Mouse (Mus musculus) induced T-regulatory cell, adult 2 months (primary cell): ENCODE results near the gene Atp1b2.
A peak's percentile ranks its signal among the peaks of the same experiment; 100 is the strongest.

Experiments
- DNase-seq: peaks from one replicate; pipeline ENCODE4 v3.0.0-alpha.2; 2012; ENCODE audit warnings: low read depth

Gene Atp1b2

DNA sequence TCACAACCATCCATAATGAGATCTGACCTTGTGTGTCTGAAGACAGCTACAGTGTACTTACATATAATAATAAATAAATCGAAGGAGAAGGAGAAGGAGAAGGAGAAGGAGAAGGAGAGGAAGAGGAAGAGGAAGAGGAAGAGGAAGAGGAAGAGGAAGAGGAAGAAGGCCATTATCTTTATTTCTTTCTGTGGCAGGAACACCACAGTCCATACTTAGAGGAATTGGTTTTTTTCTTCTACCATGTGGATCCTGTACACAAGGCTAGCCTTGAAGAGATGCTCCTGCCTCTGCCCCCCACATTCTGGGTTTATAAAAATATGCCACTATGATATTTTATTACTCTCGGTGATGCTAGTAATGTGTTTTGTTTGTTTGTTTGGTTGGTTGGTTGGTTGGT, 1.1 kb upstream of the Atp1b2 start:
- DNase-seq: no peak

DNA sequence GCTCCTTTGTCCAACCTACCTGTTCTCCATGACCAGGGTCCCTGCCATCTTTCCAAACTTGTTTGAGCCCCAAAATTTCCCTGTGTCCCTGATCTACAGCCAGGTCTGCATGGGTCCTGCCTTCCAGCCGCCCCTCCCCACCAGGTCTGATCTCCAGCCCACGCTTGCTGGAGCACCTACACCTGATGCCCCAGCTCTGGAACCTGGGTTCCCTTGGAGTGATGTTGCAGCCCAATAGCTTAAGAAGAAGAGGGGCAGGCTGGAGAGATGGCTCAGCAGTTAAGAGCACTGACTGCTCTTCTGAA, 701 bp upstream of the Atp1b2 start:
- DNase-seq: no peak

DNA sequence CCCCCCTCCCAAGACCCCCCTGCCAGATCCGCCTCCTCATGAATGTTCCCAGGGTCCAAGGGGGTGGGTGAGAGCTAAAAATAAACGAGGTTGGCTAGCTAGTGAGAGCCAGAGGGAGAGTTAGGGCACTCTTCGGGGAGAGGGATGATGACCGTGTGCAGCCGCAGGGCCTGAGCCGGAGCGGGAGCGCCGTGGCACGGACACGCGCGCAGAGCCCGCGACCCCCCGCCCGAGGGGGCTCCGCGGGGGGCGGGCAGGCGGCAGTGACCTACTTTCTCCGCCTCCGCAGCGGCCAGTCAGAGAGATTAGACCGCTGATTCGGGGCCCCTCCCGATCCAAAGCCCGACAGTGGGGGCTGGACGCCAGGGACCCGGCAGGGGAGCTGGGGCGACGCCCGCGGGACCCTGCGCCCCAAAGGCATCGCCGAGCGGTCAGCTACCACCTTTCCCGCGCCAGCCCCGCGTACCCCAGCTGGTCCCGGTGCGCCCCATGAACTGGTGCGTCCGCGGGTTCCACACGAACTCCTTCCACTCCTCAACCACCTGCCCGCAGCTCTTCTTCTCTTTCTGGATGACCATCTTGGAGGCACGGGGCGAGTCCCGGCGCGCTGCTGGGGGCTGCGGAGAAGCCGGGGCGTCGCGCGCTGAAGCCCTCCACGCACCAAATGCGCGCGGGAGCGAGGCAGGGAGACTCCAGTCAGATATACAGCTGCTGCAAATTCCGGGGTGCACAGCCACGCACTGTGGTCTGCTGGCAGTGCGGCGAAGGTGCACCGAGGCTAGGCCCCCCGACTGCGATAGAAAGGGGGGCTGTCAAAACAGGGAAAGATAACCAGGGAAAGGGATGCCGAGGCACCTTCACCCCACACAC, 712 bp downstream of the Atp1b2 start:
- peak; percentile 50 for DNase-seq

DNA sequence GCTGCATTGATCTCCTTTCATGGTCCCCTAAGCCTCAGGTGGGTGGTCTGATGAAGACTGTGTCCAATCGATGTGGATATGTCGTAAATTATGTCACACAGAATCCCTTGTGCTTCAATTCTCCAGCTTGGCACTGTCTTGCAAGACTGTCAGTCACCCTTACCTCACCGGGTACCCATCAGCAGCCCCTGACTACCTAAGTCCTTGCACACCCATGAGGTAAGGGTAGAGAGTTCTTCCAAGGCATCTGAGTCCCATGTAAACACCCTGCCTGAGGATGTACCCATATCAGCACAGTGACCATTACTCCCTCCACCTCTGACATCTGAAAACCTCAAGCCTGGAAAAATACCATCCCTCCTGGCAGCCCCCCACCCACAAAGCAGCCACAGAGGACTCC, 1.4 kb downstream of the Atp1b2 start:
- no peak for DNase-seq

DNA sequence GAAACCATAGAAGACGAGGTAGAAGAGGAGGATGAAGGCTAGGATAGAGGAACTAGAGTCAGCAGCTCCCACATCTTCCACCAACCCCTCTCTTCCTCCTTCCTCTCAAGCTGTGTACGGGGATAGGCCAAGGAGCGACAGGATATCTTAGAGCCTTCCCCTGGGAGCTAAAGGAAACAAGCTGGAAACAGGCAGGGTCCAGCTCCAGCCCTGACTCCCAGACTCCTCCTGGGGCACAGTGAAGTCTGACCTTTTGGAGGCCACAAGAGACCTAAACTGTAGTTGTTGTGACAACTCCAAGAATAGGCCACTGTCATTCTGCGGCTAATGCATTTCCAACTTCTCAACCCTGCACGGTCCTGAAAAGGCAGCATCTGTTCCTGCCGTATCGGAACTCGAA, 2.2 kb downstream of the Atp1b2 start:
- no peak for DNase-seq

DNA sequence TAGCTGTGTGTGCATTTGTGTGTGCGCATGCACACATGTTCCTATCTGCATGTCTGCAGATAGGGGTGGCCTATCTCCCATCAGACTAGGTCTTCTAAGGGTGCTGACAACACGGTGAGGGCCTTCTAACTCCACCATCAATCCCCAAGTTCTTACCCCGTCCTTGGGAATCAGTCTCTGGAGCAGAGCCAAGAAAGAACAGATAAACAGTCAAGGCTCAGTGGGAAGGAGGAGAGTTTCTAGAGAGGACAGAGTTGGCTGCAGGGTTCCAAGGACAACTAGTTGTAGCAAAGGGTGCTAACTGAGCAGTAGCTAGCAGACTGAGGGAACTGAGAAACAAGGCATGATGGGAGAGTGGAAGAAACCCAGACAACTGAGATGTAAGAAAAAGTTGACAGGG, 4.0 kb downstream of the Atp1b2 start:
- DNase-seq: no peak

DNA sequence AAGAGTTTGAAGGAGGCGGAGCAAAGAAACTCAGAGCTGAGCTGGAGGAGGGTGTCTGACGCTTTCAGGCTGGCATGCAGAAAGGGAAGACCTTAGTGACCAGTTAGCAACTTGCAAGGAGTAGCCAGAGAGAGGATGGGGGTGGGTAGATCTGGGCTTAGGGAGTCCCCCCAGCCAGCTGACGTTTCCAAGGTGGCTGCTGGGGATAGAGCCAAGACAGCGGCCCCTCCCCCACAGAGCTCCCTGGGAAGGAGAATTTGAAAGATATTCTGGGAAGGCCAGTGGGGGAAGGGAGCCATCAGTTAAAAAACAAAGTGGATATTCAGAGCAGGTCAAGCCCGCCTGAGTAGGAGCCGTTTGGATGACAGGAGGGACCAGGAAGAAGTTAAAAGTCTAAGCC, 5.6 kb downstream of the Atp1b2 start:
- DNase-seq: no peak

DNA sequence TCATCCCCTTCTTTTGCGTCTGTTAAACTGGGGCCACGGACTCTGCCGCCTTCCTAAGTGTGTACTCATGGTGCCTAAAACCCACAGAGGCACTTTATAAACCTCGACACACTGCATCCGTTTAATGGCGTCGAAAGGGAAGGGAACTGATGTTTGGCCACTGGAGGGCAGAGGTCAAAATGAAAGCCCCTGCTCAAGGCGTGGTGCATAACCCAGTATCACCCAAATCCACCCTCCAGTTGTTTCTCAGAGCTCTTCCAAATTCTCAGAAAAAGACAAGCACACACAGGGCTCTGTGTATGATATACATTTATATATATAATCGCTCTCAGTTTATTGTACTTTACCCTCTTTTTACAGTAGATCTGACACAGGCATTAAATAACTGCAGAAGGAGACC, 6.3 kb downstream of the Atp1b2 start:
- no peak for DNase-seq

DNA sequence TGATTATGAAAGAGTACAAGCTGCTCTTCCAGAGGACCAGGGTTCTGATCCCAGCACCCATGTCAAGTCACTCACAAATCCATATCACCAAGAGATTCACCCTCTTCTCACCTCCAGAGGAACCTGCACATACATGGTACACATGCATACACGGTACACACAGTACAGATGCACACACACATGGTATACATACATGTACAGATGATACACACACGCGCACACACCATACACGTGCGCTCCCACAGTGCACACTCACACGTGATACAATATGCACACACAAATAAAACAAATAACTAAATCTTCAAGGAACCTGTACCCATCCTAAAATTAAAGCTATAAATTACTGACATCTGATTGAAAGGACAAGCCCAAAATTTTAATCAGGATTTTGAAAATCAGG, 10.9 kb downstream of the Atp1b2 start:
- DNase-seq: no peak

DNA sequence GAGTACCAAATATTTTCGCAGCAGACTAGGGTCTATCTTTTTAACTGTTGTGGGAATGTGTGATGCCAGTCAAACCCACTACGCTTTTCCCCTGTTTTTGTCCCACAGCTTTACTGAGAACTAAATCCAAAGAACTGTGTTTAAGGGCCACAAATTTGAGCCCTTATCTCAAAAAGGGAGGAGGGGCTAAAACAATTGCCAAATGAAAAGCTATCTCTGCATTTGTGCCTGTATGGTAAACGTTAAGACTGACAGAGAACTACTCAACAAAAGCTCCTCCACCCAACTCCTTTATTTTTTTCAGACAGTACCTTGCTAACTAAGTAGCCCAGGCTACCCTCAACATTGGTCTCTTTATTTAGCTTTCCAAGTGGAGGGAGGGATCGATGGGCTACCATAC, 12.9 kb downstream of the Atp1b2 start:
- no peak for DNase-seq

DNA sequence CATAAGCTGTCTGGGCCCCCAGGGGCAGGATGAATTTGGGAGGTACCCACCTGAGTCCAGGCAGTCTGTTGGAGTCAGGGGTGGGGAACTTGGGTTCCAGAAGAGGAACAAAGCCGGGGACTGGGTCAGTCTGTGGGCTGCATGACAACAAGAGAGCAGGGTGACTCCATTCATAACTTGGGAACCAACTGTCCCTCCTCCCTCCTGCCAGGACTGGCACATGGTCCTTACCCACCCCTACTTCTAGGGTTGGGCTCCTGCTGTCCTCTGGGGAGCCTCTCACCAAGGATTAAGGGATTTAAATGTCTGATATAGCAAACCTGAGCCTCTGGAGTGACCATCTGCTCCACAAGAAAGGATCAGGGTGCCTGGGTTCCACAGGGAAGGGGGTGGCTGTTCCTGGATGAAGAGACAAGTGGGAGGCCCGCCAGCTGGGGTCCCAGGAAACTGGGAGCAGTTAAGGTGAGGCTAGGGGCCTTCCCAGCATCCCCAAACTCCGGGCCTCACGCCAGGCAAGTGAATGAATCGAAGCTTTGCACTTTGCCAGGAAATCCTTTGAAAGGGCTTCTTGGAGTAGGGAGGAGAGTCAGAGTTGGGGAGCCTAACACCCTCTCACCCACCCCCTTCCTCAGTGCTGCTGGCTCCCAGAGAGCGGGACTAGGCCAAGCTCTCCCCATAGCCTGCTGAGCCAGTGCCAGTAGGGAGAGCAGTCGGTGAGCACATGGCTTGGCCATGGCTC, 13.7 kb downstream of the Atp1b2 start:
- no peak for DNase-seq

DNA sequence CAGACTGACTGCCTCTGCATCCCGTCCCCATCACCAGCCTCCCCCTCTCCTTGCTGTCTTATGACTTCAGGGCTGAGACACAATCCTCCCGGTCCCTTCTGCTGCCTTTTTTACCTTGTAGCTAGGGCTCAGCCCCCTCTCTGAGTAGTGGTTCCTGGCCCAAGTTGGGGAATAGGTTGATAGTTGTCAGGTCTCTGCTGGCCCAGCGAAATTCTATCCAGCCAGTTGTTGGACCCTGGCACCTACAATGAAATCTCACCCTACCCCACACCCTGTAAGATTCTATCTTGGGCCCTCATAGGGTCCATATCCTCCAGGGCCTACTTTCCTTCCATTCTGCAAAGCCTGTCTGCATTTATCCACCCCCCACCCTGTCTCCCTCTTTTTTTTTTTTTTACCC, 14.3 kb downstream of the Atp1b2 start:
- DNase-seq: no peak

DNA sequence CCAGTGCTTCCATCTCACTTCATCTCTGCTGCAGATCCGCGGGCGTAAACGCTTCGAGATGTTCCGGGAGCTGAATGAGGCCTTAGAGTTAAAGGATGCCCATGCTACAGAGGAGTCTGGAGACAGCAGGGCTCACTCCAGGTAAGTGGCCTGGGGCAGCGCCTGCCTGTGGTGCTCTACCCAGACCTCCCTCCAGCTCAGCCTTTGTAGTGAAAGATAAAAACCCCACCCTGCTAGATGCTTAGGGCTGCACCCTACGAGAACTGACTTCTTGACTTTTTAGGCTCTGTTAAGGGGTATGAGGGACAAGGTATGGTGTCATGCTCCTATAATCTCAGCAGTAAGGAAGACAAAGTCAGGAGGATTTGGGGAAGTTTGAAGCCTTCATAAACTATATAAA, 15.1 kb downstream of the Atp1b2 start:
- DNase-seq: no peak

DNA sequence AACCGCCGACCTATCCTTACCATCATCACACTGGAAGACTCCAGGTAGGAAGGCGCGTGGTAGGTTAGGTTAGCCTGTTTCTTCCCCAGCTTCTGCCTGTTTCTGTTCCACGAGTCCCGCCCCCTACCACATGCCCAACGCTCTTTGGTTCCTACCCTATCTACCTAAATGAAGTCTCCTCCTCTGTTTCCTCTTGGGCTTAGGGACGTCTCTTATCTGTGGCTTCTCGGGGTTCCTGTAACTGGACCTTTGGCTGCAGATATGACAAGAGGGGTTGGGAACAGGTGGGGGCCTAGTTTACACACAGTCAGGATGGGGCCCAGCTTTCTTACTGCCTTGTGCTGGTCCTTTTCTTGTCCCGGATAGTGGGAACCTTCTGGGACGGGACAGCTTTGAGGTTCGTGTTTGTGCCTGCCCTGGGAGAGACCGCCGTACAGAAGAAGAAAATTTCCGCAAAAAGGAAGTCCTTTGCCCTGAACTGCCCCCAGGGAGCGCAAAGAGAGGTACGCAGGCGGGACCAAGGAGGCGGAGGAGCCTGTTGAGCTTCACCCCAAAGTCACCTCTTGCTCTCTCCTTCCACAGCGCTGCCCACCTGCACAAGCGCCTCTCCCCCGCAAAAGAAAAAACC, 16.4 kb downstream of the Atp1b2 start:
- DNase-seq: no peak

DNA sequence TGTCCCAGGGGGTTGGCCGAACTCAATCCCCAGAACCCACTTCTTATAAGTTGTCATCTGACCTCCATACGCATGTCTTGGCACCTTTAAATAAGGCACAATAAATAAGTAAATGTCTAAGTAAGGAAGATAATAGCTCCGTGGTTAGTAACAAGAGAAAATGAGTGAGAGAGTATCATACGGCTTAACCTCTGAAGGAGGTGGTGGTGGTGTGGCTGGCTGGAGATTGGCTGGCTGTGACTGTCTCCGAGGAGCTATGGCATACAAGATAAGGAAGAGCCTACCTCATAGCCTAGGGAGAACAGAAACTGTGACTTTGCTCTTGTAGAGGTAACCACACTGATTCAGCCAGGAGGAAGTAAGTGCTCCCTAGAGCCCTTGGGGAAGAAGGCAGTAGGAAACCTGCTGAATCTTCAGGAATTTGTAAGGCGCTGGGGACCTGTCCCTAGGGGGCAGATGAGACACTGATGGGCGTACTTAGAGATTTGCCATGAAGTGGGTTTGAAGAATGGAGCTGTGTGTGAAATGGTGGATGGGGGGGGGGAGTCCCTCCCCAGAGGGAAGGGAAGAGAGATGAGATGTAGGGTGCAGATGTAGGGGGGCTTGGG, 19.9 kb downstream of the Atp1b2 start:
- DNase-seq: peak; percentile 11

DNA sequence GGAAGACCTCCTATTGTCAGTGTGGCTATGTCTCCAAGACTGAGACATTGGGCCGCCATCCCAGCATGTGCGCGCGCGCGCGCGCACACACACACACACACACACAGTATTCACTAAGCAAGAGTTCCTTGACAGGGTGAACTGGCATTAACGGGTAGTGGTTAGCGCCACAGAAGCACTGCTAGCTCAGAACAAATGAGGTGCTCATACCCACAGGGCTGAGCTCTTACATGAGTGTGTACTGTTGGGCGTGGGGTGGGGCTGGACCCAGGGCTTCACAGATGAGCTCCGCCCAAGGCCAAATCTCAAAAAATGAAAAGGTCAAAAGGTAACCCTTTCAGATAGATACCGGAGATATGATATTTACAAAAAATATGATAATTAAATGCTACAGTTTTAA, 20.8 kb downstream of the Atp1b2 start:
- DNase-seq: peak; percentile 17

DNA sequence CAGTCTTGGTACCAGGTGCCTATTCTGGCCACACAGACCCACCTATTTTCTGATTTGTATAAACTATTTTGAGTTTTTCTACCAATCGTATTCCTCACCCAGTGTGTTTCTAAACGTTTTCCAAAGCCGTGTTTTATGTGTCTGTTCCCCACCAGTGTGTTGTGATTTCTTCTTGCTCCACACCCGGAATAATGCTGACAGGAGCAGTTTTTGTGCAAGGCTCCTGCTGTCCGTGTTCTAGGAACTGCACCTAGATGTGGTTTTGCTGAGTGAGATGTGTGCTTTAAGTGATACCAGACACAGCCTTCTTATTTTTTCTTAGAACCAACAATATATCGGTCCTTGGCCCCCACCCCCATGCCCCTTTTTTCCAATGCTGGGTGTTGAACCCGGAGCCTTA, 21.7 kb downstream of the Atp1b2 start:
- DNase-seq: peak; percentile 13

DNA sequence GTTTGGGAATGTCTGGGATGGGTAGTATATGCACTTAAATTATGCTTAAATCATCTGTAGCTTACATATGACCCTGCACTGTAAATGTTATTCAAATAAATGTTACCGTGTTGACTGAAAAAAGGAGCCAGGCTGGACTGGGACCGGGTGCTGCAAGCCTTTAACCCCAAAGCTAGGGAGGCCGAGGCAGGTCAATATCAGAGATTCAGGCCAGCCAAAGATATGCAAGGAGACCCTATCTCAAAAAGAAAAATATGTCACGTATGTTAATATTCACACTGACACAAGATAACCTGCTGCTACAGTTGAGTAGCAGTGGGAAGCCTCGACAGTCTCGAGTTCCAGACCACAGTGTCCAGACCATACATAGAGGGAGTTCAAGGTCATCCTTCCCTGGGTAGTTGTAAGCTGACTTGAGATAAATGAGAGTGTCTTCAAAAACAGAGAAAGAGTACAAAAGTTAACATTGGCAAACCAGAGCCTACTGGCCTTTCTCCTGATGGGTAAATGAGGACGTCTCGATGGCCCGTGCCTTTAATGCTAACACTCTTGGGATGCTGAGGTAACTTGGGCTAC, 23.4 kb downstream of the Atp1b2 start:
- no peak for DNase-seq

DNA sequence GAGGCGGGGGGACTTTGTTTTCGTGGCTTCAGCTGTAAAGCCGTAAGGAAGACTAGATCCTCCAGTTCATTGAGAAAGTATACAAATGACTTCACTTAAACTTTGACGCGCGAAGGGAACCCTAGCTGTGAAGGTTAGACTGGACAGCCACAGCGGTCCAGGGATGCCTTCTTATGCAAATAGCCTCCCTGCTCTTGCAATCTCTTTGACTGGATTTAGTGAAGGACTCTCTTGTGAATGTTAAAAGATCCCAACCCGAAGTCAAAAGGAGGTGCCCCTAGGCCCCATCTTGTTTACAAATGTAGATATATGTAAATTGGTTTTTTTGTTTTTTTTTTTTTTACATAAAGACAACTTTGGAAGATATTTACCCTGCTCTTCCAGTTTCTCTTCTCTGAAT, 23.9 kb downstream of the Atp1b2 start:
- DNase-seq: no peak

DNA sequence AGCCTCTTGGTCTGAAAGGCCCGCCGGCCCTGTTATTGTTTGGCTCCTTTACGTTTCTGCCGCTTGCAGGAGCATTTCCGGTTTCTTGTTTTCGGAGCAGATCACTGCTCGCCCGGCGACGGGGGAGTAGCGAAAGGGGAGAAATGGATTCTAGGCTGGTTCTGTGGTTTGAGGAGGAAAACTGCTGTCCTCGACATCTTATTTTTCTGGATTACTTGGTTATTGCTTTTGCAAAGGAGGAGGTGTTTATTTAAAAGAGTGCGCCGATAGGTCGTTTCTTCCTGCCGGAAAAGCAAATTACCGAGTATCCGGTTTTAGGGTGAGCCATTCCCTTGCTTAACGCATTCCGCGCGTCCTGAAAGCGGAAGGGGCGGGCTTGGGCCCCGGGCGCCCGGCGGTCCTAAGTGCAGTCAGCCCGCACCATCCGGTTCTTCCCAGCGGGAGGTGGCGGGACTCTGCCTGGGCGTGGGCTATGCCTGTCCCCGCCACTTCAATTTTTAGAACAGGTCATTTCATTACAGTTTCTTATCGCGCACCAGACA, 24.5 kb downstream of the Atp1b2 start:
- peak; percentile 95 for DNase-seq

DNA sequence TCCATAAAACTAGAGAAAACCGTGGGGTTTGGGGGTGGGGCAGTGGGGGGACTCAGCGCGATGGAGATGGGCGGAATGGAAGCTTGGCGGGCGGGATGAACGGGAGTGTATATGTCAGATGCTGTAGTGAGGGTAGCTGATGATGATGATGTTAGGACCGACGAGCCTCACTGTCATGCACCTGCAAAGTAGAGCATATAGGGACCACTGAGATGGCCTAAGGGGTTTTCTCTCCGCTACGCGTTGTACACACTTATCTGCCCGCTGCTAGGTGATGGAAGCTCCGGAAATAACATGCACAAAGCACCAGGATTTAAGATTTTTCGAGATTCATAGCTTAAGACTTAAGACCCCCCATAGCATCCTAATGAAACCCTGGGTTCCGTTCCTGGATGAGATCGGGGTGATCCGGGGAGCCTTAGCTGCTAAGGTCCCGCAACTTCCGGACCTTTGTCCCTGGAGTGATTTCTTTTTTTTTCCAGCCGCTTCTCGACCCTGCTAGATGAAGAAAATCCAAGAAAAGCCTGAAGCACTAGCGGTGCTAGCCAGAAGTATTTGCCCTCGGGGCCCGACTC, 25.1 kb downstream of the Atp1b2 start:
- no peak for DNase-seq

DNA sequence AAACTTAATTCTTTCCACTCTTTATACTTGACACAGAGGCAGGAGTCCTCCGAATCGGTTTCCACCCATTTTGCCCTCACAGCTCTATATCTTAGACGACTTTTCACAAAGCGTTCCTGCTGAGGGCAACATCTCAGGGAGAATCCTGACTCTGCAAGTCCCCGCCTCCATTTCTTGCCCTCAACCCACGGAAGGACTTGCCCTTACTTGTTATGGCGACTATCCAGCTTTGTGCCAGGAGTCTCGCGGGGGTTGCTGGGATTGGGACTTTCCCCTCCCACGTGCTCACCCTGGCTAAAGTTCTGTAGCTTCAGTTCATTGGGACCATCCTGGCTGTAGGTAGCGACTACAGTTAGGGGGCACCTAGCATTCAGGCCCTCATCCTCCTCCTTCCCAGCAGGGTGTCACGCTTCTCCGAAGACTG, 25.6 kb downstream of the Atp1b2 start, which contains the start of the genes Wrap53 and Trp53:
Gene Wrap53 (minus strand): TSS at position 165 of the 424 bp plus-strand sequence.
Gene Trp53 (plus strand): TSS at position 269 of the 424 bp plus-strand sequence.
- peak; percentile 96 for DNase-seq
